Mouse (Mus musculus) v-Abl transformed pro-B cells (cell line): Measurements from ENCODE around the gene Pcbd2.

Source experiments
- in situ Hi-C, 2 experiments: fragments of 400-800 bp; cut with MboI; formaldehyde crosslinking; loops; one replicate each; pipeline ENCODE4 v1.15.1; 2025; ENCODE audit not compliant: unreplicated experiment in 2 of 2

Gene Pcbd2

GRCm38 (mm10) chr13:55824151-55824945 is 97.2 kb downstream of the Pcbd2 start:
- in situ Hi-C loops, result no loop called here

- in situ Hi-C loops, result no loop called here
These were observed 98.1 kb downstream of the Pcbd2 start for GRCm38 (mm10) chr13:55825245-55825681.

GRCm38 (mm10) chr13:55826008-55826671 is 99.0 kb downstream of the Pcbd2 start:
- in situ Hi-C loops, result no loop called here
